Mouse (Mus musculus): ENCODE results near the gene Phf2. TPM values are rescaled to one million over a fixed set of nuclear protein-coding genes. Genes with fewer than 3 reads are reported as not detected.

Phf2 gene
- 3.8 TPM in 2 replicates for polyA plus RNA-seq (2015; fragmentation: Nextera tagmentation; extraction: Ambion mirVana)

DNA sequence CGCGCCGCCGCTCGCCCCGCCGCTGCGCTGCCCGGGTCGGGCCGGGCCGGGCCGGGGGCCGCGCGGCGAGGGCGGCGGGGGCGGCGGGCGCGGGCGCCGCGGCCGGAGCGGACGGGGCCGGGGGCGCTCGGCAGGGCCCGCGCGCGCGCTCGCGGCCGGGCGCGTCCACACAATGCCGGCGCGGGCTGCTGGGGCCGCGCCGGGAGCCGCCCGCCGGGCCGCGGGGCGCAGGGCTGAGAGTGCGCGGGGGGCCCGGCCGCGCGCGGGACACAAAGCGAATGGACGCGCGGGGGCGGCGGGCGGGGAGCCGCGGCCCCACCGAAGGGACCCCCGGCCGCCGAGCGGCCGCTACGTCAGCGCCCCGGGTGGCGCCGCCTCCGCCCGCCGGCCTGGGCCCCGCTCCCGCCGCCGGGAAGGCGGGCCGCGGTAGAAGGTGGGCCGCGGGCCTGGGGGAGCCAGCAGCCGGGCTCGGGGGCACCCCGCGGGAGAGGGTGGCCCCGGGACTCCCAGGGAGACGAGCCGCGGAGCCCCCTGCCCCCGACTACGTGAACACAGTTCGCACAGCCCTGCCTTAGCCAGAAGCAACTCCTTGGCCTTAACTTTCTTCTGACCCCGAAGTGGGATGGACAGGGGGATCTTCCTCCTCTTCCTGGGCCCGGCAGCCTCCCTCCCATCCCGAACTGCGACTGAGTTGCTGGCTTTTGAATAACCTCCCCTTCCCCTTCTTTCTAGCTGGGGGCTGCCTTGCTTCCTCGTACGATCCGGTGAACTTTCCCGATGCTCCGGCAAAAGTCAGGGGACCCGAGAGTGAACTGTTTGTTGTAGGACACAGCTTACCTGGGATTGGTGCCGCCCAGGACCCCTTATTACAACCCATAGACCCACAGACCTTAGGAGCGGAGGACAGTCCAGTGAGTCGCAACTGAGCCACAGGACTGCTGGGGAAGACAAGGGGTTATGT lies at the start of gene Phf2:
Gene Phf2 (minus strand): TSS at position 349 of the 961 bp plus-strand sequence.

Other genes with a start within 250 kb of the Phf2 start
- gene Ptpdc1, start 245.5 kb downstream of the Phf2 start, polyA plus RNA-seq (2015; fragmentation: Nextera tagmentation; extraction: Ambion mirVana), result 4.2 and 5.0 TPM in 2 replicates
- gene Barx1, start 208.1 kb downstream of the Phf2 start, polyA plus RNA-seq (2015; fragmentation: Nextera tagmentation; extraction: Ambion mirVana), result not detected in 2 replicates
- gene Fam120a, start 96.9 kb upstream of the Phf2 start, polyA plus RNA-seq (2015; fragmentation: Nextera tagmentation; extraction: Ambion mirVana), result 15.0 and 15.4 TPM in 2 replicates

Data from skeletal muscle tissue, postnatal 0 days (tissue).